Mouse (Mus musculus): ENCODE measurements around the gene Phospho1. TPM values are rescaled to one million over a fixed set of nuclear protein-coding genes. Genes with fewer than 3 reads are reported as not detected.

Gene Phospho1
- polyA plus RNA-seq, 1 experiment from 2014 or later, result 0.30 TPM

DNA sequence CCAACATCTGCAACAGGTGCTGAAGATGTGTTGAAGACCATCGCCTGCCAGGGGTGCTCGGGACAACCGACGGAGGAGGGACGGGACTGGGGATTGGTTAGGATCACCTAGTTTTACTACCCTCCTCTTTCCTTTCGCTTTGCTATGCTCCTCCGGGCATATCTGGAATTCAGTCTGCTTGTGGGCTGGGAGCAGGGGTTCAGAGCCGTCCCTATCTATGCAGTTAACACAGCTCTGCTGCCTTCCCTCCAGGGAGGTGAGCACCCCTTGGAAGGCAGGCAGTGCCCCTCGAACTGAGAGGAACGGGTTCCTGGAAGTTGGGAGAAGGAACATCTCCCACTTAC, 6.9 kb downstream of the Phospho1 start:
- H3K4me3 ChIP-seq, result peak overlapping the region; percentile 43
- H3K4me1 ChIP-seq, result peaks cover 59% of the 10 kb centered on the region
- 5% methylated on average over 10 of the region's 10 CpGs for WGBS
- no peak for DNase-seq (ENCODE audit: low spot score)
- no peak overlapping the region for H3K27ac ChIP-seq (replicated peaks)
- peaks cover 100% of the 10 kb centered on the region for H3K27me3 ChIP-seq (ENCODE audit: low read depth, poor library complexity, severe bottlenecking)
- no peaks in the 10 kb centered on the region for H3K9me3 ChIP-seq (replicated peaks)
- no peaks in the 10 kb centered on the region for H3K36me3 ChIP-seq

- H3K4me3 ChIP-seq, result 0 out of 2 replicates have a peak overlapping the region, but pooled peaks have one; percentile 43
- WGBS, result 3% methylated on average over 14 of the region's 15 CpGs
- no peak for DNase-seq (ENCODE audit: low spot score)
- peaks cover 59% of the 10 kb centered on the region for H3K4me1 ChIP-seq
- H3K9me3 ChIP-seq (replicated peaks), result no peaks in the 10 kb centered on the region
- H3K27me3 ChIP-seq (ENCODE audit: low read depth, poor library complexity, severe bottlenecking), result peaks cover 100% of the 10 kb centered on the region
- H3K36me3 ChIP-seq, result no peaks in the 10 kb centered on the region
- H3K27ac ChIP-seq (replicated peaks), result no peak overlapping the region
These were observed 7.3 kb downstream of the Phospho1 start for GRCm38 (mm10) chr11:95831641-95832040.

DNA sequence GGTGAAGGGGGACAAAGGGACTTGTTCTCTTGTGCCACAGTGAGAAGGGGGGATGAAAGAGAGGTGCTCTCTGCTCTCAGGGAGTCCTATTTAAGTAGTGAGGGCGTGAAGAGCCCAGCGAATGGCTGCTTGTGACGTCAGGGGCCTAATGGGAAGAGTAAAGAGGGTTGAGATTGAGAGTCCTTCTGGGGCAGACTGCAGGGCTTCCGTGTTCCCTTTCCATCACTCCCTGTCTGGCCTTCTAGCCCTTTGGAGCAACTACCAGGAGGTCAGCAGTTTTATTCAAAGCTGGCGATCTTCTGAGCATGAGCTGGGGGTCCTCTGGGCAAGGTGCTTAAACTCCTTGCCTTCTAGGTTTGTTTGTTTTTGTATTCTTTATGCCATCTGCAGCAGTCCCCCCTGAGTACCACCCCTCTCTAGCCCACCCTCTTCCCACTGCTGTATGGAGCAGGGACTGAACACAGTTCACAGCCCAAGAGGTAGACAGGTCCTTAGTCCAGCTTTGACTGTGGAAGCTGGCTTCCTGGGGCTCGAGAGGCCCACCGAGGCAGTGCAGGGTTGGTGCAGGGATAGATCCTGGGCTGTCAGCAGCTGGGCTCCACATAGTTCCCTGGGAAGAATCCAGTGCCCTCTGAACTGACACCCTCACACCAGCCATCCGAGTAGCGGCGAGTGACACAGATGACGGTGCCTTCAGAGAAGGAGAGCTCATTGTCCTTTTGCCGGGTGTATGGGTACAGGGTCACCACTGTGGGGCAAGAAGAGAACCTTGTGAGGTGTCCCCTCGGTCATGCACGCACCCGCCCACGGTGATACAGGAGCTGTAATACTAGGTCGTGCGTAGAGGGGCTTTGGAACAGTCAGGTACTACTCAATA, 8.1 kb downstream of the Phospho1 start:
- 35% methylated on average over 18 of the region's 18 CpGs for WGBS
- Histone ChIP-seq H3K9me3 (replicated peaks) (no peaks in the 10 kb centered on the region), H3K27ac (replicated peaks) (no peak overlapping the region), H3K36me3 (no peaks in the 10 kb centered on the region), H3K4me3 (no peak overlapping the region), H3K4me1 (peaks cover 59% of the 10 kb centered on the region), H3K27me3 (ENCODE audit: low read depth, poor library complexity, severe bottlenecking) (peaks cover 100% of the 10 kb centered on the region)
- no peak for DNase-seq (ENCODE audit: low spot score)

DNA sequence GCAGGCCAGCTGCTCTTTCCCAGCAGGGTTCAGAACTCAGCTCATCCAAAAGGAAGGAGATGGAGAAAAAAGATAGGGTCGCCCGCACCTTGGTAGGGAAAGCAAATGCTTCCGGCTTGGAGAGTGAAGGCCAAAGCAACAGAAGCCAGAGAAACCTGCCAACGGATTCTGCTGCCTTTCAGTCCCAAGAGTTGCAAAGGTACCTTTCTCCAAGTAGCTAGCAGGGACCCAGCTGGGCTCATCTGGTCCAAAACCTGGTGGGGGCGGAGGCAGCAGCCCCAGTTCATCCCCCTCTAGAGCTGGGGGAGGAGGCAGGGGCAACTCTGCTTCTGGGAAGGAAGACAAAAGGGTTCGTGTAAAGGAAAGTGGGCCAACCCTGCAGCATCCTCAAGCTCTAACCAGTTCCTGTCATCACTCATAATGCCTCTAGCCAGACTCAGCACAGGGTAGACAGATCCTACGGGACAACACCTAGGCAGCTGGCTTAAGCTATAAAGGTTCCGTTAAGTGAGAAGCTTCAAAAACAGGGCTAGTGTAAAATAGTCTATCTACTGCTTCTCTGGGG, 8.8 kb downstream of the Phospho1 start:
- H3K27me3 ChIP-seq (ENCODE audit: low read depth, poor library complexity, severe bottlenecking), result peaks cover 99% of the 10 kb centered on the region
- peaks cover 59% of the 10 kb centered on the region for H3K4me1 ChIP-seq
- no peaks in the 10 kb centered on the region for H3K9me3 ChIP-seq (replicated peaks)
- no peaks in the 10 kb centered on the region for H3K36me3 ChIP-seq
- 25% methylated on average over 8 of the region's 8 CpGs for WGBS
- H3K27ac ChIP-seq (replicated peaks), result no peak overlapping the region
- no peak for DNase-seq (ENCODE audit: low spot score)
- no peak overlapping the region for H3K4me3 ChIP-seq

GRCm38 (mm10) chr11:95833631-95834142, 9.4 kb downstream of the Phospho1 start:
- DNase-seq (ENCODE audit: low spot score), result peak; percentile 25
- H3K27me3 ChIP-seq (ENCODE audit: low read depth, poor library complexity, severe bottlenecking), result peaks cover 94% of the 10 kb centered on the region
- peaks cover 59% of the 10 kb centered on the region for H3K4me1 ChIP-seq

GRCm38 (mm10) chr11:95834143-95834667, 9.9 kb downstream of the Phospho1 start:
- Histone ChIP-seq H3K36me3 (no peaks in the 10 kb centered on the region), H3K27ac (replicated peaks) (no peak overlapping the region), H3K4me3 (peak overlapping the region; percentile 14), H3K4me1 (peaks cover 61% of the 10 kb centered on the region), H3K9me3 (replicated peaks) (no peaks in the 10 kb centered on the region), H3K27me3 (ENCODE audit: low read depth, poor library complexity, severe bottlenecking) (peaks cover 89% of the 10 kb centered on the region)
- peak; percentile 24 for DNase-seq (ENCODE audit: low spot score)
- WGBS, result 6% methylated on average over 22 of the region's 22 CpGs

More at GRCm38 (mm10) chr11:95833631-95834142, 9.4 kb downstream of the Phospho1 start:
- 8% methylated on average over 18 of the region's 18 CpGs for WGBS
- H3K9me3 ChIP-seq (replicated peaks), result no peaks in the 10 kb centered on the region
- no peak overlapping the region for H3K27ac ChIP-seq (replicated peaks)
- peak overlapping the region; percentile 14 for H3K4me3 ChIP-seq
- H3K36me3 ChIP-seq, result no peaks in the 10 kb centered on the region

- DNase-seq (ENCODE audit: low spot score), result no peak
- H3K27me3 ChIP-seq (ENCODE audit: low read depth, poor library complexity, severe bottlenecking), result peaks cover 82% of the 10 kb centered on the region
- H3K9me3 ChIP-seq (replicated peaks), result no peaks in the 10 kb centered on the region
- no peaks in the 10 kb centered on the region for H3K36me3 ChIP-seq
- peaks cover 62% of the 10 kb centered on the region for H3K4me1 ChIP-seq
- H3K27ac ChIP-seq (replicated peaks), result no peak overlapping the region
- WGBS, result 19% methylated on average over 15 of the region's 15 CpGs
- no peak overlapping the region for H3K4me3 ChIP-seq
These were observed 10.7 kb downstream of the Phospho1 start for GRCm38 (mm10) chr11:95834742-95835710.

DNA sequence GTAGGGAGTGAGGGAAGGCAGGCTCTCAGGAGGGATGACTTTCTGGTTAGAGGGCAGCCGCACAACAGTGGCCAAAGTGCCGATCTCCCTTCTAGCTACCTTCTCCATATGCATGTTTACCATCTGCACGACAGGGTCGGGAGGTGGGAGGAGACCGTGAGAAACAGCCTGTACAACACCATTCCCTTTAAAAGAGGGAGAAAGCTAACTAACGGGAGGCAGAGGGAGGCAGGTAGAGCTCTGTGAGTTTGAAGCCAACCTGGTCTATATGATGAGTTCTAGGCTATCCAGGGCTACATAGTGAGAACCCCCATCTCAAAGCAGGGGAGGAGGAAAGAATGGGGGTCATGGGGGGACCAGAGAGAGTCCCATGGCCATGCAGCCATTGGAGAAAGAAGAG, 11.5 kb downstream of the Phospho1 start:
- Histone ChIP-seq H3K36me3 (no peaks in the 10 kb centered on the region), H3K27ac (replicated peaks) (no peak overlapping the region), H3K27me3 (ENCODE audit: low read depth, poor library complexity, severe bottlenecking) (peaks cover 82% of the 10 kb centered on the region), H3K9me3 (replicated peaks) (no peaks in the 10 kb centered on the region), H3K4me1 (peaks cover 54% of the 10 kb centered on the region), H3K4me3 (no peak overlapping the region)
- 56% methylated on average over 6 of the region's 6 CpGs for WGBS
- no peak for DNase-seq (ENCODE audit: low spot score)

- H3K27me3 ChIP-seq (ENCODE audit: low read depth, poor library complexity, severe bottlenecking), result peaks cover 82% of the 10 kb centered on the region
- WGBS, result 76% methylated on average over 6 of the region's 6 CpGs
These were observed 12.1 kb downstream of the Phospho1 start for GRCm38 (mm10) chr11:95836433-95836832.

GRCm38 (mm10) chr11:95837059-95837458, 12.8 kb downstream of the Phospho1 start, which contains the start of gene Gngt2:
Gene Gngt2 (plus strand): TSS chr11:95837216.
- no peak for DNase-seq (ENCODE audit: low spot score)
- H3K4me3 ChIP-seq, result no peak within 1 kb of the TSS
- WGBS, result 88% methylated on average over 10 of the region's 10 CpGs
- H3K9me3 ChIP-seq (replicated peaks), result no peaks in the 10 kb centered on the region
- H3K36me3 ChIP-seq, result no peaks in the 10 kb centered on the region
- peaks cover 47% of the 10 kb centered on the region for H3K4me1 ChIP-seq
- no peak within 1 kb of the TSS for H3K27ac ChIP-seq (replicated peaks)
- H3K27me3 ChIP-seq (ENCODE audit: low read depth, poor library complexity, severe bottlenecking), result peaks cover 82% of the 10 kb centered on the region

More at GRCm38 (mm10) chr11:95836433-95836832, 12.1 kb downstream of the Phospho1 start:
- Histone ChIP-seq H3K36me3 (no peaks in the 10 kb centered on the region), H3K4me1 (peaks cover 48% of the 10 kb centered on the region), H3K9me3 (replicated peaks) (no peaks in the 10 kb centered on the region), H3K4me3 (no peak overlapping the region), H3K27ac (replicated peaks) (no peak overlapping the region)
- no peak for DNase-seq (ENCODE audit: low spot score)

GRCm38 (mm10) chr11:95838598-95838997, 14.3 kb downstream of the Phospho1 start:
- WGBS, result 77% methylated on average over 4 of the region's 4 CpGs
- no peak overlapping the region for H3K27ac ChIP-seq (replicated peaks)
- H3K9me3 ChIP-seq (replicated peaks), result no peaks in the 10 kb centered on the region
- H3K4me1 ChIP-seq, result peaks cover 39% of the 10 kb centered on the region
- no peak overlapping the region for H3K4me3 ChIP-seq
- H3K27me3 ChIP-seq (ENCODE audit: low read depth, poor library complexity, severe bottlenecking), result peaks cover 80% of the 10 kb centered on the region
- no peak for DNase-seq (ENCODE audit: low spot score)
- H3K36me3 ChIP-seq, result no peaks in the 10 kb centered on the region

Measured in midbrain, embryonic 10.5 days (tissue).